Mouse (Mus musculus) thymus, postnatal 10 days (tissue): Measurements from ENCODE around the gene Eya2.

ENCODE experiments used
- DNase-seq, 2 experiments: peaks; one replicate each; pipeline ENCODE4 v3.0.0; 2021; ENCODE audit warnings: low spot score in 2 of 2

The Eya2 gene

GRCm38 (mm10) chr2:165716688-165717087 is 121.9 kb downstream of the Eya2 start:
- DNase-seq = peak; percentile 5 to 20

GRCm38 (mm10) chr2:165717182-165718176 is 122.6 kb downstream of the Eya2 start:
- DNase-seq = no peak

- no peak for DNase-seq
Observed at GRCm38 (mm10) chr2:165719382-165719781, 124.5 kb downstream of the Eya2 start.

GRCm38 (mm10) chr2:165721941-165722340 is 127.1 kb downstream of the Eya2 start:
- no peak for DNase-seq

- no peak for DNase-seq
Observed at GRCm38 (mm10) chr2:165732552-165733238, 137.9 kb downstream of the Eya2 start.

GRCm38 (mm10) chr2:165733701-165734100 is 138.9 kb downstream of the Eya2 start:
- no peak for DNase-seq

GRCm38 (mm10) chr2:165736297-165736696 is 141.5 kb downstream of the Eya2 start:
- DNase-seq = no peak

GRCm38 (mm10) chr2:165740381-165740780 is 145.5 kb downstream of the Eya2 start:
- no peak for DNase-seq

- DNase-seq = no peak
Observed at GRCm38 (mm10) chr2:165740982-165741381, 146.2 kb downstream of the Eya2 start.

GRCm38 (mm10) chr2:165741526-165742050 is 146.8 kb downstream of the Eya2 start:
- DNase-seq = no peak

- DNase-seq = no peak
Observed at GRCm38 (mm10) chr2:165742210-165742786, 147.5 kb downstream of the Eya2 start.

- no peak for DNase-seq
Observed at GRCm38 (mm10) chr2:165745306-165746098, 150.7 kb downstream of the Eya2 start.

GRCm38 (mm10) chr2:165747975-165748374 is 153.1 kb downstream of the Eya2 start:
- DNase-seq = no peak

- DNase-seq = no peak
Observed at GRCm38 (mm10) chr2:165748426-165748825, 153.6 kb downstream of the Eya2 start.

- no peak for DNase-seq
Observed at GRCm38 (mm10) chr2:165751068-165751467, 156.2 kb downstream of the Eya2 start.

GRCm38 (mm10) chr2:165752704-165753103 is 157.9 kb downstream of the Eya2 start:
- DNase-seq = no peak

GRCm38 (mm10) chr2:165757799-165758198 is 163.0 kb downstream of the Eya2 start:
- DNase-seq = no peak

- DNase-seq = no peak
Observed at GRCm38 (mm10) chr2:165758534-165758933, 163.7 kb downstream of the Eya2 start.

- no peak for DNase-seq
Observed at GRCm38 (mm10) chr2:165759421-165759985, 164.7 kb downstream of the Eya2 start.

GRCm38 (mm10) chr2:165768805-165769358 is 174.1 kb downstream of the Eya2 start:
- no peak for DNase-seq
